Mouse (Mus musculus) testis, postnatal 14 days (tissue): ENCODE measurements at regions not wholly inside any gene's neighbourhood (a gene's known extent, or its start where the extent isn't known, plus 50 kb on each side); places are given as distances from the start of the nearest gene placed in this dataset.

Experiments
- DNase-seq: peaks from one replicate; pipeline ENCODE4 v3.0.0; 2021; ENCODE audit warnings: low spot score

GRCm38 (mm10) chr9:91818616-91819328, 374.0 kb upstream of the Plscr5 start:
- DNase-seq: no peak

GRCm38 (mm10) chr9:91803372-91803961, 389.3 kb upstream of the Plscr5 start:
- DNase-seq: no peak

GRCm38 (mm10) chr9:91798837-91799225, 393.9 kb upstream of the Plscr5 start:
- DNase-seq: no peak

- DNase-seq: no peak
These were observed 394.4 kb upstream of the Plscr5 start for GRCm38 (mm10) chr9:91798171-91798836.

GRCm38 (mm10) chr9:91796976-91797375, 395.8 kb upstream of the Plscr5 start:
- DNase-seq: no peak

- no peak for DNase-seq
These were observed 387.3 kb upstream of the Zic1 start for GRCm38 (mm10) chr9:91752935-91753334.

- no peak for DNase-seq
These were observed 345.5 kb upstream of the Zic1 start for GRCm38 (mm10) chr9:91711106-91711505.

- no peak for DNase-seq
These were observed 315.2 kb upstream of the Zic1 start for GRCm38 (mm10) chr9:91680859-91681258.

GRCm38 (mm10) chr9:91666667-91667066, 301.1 kb upstream of the Zic1 start:
- no peak for DNase-seq

- DNase-seq: no peak
These were observed 294.5 kb upstream of the Zic1 start for GRCm38 (mm10) chr9:91660089-91660488.

GRCm38 (mm10) chr9:91654071-91654470, 288.5 kb upstream of the Zic1 start:
- DNase-seq: no peak

GRCm38 (mm10) chr9:91652384-91653100, 286.9 kb upstream of the Zic1 start:
- DNase-seq: no peak

GRCm38 (mm10) chr9:91610401-91610800, 244.8 kb upstream of the Zic1 start:
- no peak for DNase-seq

- no peak for DNase-seq
These were observed 244.0 kb upstream of the Zic1 start for GRCm38 (mm10) chr9:91609457-91610166.

- no peak for DNase-seq
These were observed 236.1 kb upstream of the Zic1 start for GRCm38 (mm10) chr9:91601740-91602139.

GRCm38 (mm10) chr9:91591915-91592314, 226.3 kb upstream of the Zic1 start:
- DNase-seq: no peak

GRCm38 (mm10) chr9:91588756-91589155, 223.1 kb upstream of the Zic1 start:
- DNase-seq: no peak

- no peak for DNase-seq
These were observed 222.3 kb upstream of the Zic1 start for GRCm38 (mm10) chr9:91587861-91588260.

- no peak for DNase-seq
These were observed 221.7 kb upstream of the Zic1 start for GRCm38 (mm10) chr9:91587271-91587670.

- DNase-seq: no peak
These were observed 221.0 kb upstream of the Zic1 start for GRCm38 (mm10) chr9:91586635-91587034.

GRCm38 (mm10) chr9:91574156-91574555, 208.5 kb upstream of the Zic1 start:
- DNase-seq: no peak

GRCm38 (mm10) chr9:91566006-91566641, 200.5 kb upstream of the Zic1 start:
- no peak for DNase-seq
